Mouse (Mus musculus) ES-Bruce4 (cell line): Measurements from ENCODE around the gene Dram1. TPM values are rescaled to one million over a fixed set of nuclear protein-coding genes. Genes with fewer than 3 reads are reported as not detected.

Source experiments
- H3K27ac ChIP-seq: 2 replicates; pipeline ENCODE4 v1.5.1; 2012; ENCODE audit warnings: low read length, inconsistent platforms; ENCODE audit not compliant: insufficient read depth
- H3K27me3 ChIP-seq: 2 replicates; pipeline ENCODE4 v1.6.1; 2012; ENCODE audit warnings: mild to moderate bottlenecking, low read length, inconsistent platforms; ENCODE audit not compliant: control insufficient read depth, poor library complexity, insufficient read depth, severe bottlenecking
- H3K36me3 ChIP-seq: 2 replicates; pipeline ENCODE4 v1.6.1; 2012; ENCODE audit warnings: inconsistent platforms, mild to moderate bottlenecking, low read length, moderate library complexity; ENCODE audit not compliant: control insufficient read depth, poor library complexity, insufficient read depth, severe bottlenecking
- H3K4me1 ChIP-seq: one replicate; pipeline ENCODE4 v1.8.1; 2011; ENCODE audit warnings: low read length; ENCODE audit not compliant: control insufficient read depth, insufficient read depth
- H3K4me3 ChIP-seq: 2 replicates; pipeline ENCODE4 v1.5.1; 2011; ENCODE audit warnings: low read depth, mild to moderate bottlenecking, low read length
- H3K9ac ChIP-seq: 2 replicates; pipeline ENCODE4 v1.6.1; 2012; ENCODE audit warnings: low read depth, mild to moderate bottlenecking, inconsistent platforms; ENCODE audit not compliant: poor library complexity, severe bottlenecking
- H3K9me3 ChIP-seq: replicated peaks from 2 replicates; pipeline ENCODE4 v1.6.1; 2012; ENCODE audit warnings: mild to moderate bottlenecking, low read length, inconsistent platforms; ENCODE audit not compliant: control insufficient read depth, poor library complexity, insufficient read depth, severe bottlenecking
- CTCF ChIP-seq: IDR thresholded peaks from one replicate; pipeline ENCODE4 v1.8.1; 2011; ENCODE audit warnings: low read depth, low read length
- EP300 ChIP-seq: IDR thresholded peaks from 2 replicates; pipeline ENCODE4 v1.6.1; 2011; ENCODE audit warnings: low read depth, low read length; ENCODE audit not compliant: insufficient read depth
- POLR2A ChIP-seq: IDR thresholded peaks from one replicate; pipeline ENCODE4 v1.8.1; 2011; ENCODE audit warnings: low read length; ENCODE audit not compliant: insufficient read depth
- polyA plus RNA-seq: library from polyadenylated mRNA; stranded (reverse); fragments of >200 nt; gene quantifications from 2 replicates; pipeline ENCODE4 v1.2.4, GENCODE M21; 2011; ENCODE audit warnings: low read depth; ENCODE audit not compliant: missing spikeins, insufficient read depth, insufficient read length

Dram1 gene
- polyA plus RNA-seq, 1 experiment: 0.57 TPM

DNA sequence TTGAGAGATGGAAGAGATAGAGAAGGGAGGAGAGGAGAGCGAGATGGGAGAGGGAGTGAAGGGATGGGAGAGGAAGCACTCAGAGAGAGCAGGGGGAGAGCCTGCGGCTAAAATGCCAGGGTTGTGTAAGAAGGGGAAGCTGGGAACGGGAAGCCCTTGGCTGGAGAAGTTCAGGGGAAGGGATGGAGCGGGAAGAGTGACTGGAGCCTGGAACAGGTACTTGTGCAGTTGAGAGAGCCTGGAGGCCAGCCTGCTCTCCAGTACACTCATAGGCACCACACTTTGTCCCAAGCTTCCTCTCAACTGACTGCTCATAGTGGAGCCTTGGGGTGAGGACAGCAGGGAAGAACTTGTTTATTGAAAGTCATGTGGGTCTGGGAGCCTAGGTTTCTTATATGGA is 4.6 kb upstream of the Dram1 start:
- Histone ChIP-seq H3K27ac (no peak overlapping the region), H3K9ac (no peak overlapping the region), H3K9me3 (no peaks in the 10 kb centered on the region), H3K27me3 (no peaks in the 10 kb centered on the region), H3K4me1 (peaks cover under 1% of the 10 kb centered on the region), H3K4me3 (no peak overlapping the region), H3K36me3 (no peaks in the 10 kb centered on the region)
- TF ChIP-seq POLR2A: no peak
- TF ChIP-seq CTCF: no peak
- no peak for TF ChIP-seq EP300

GRCm38 (mm10) chr10:88382009-88382408 is 3.1 kb upstream of the Dram1 start:
- no peak overlapping the region for H3K4me3 ChIP-seq
- no peaks in the 10 kb centered on the region for H3K9me3 ChIP-seq
- H3K27ac ChIP-seq: no peak overlapping the region
- H3K9ac ChIP-seq: no peak overlapping the region
- H3K36me3 ChIP-seq: no peaks in the 10 kb centered on the region
- peaks cover 2% of the 10 kb centered on the region for H3K4me1 ChIP-seq
- H3K27me3 ChIP-seq: no peaks in the 10 kb centered on the region
- TF ChIP-seq POLR2A: no peak
- TF ChIP-seq CTCF: no peak
- TF ChIP-seq EP300: no peak

DNA sequence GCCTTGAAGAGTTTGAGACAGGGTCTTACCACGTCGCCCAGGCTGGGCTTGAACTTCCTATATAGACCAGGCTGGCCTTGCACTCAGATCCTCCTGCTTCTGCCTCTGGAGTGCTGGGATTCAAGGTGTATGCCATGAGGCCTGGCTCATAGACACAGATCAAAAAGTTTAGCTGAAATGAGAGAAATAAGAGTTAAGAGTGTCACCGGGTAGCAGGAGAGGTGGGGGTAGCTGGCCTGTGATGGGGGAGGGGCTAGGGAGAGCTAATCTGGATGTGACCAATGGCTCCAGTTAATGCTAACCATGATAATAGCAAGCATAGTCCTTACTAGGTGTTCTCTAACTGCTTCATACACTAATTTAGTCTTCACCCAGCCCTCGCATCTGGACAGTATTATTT is 2.4 kb upstream of the Dram1 start:
- Histone ChIP-seq H3K9ac (no peak overlapping the region), H3K27ac (no peak overlapping the region), H3K36me3 (no peaks in the 10 kb centered on the region), H3K9me3 (no peaks in the 10 kb centered on the region), H3K4me1 (peaks cover 2% of the 10 kb centered on the region), H3K27me3 (no peaks in the 10 kb centered on the region), H3K4me3 (no peak overlapping the region)
- no peak for TF ChIP-seq EP300
- no peak for TF ChIP-seq CTCF
- no peak for TF ChIP-seq POLR2A

- no peak overlapping the region for H3K27ac ChIP-seq
- TF ChIP-seq EP300: no peak
- no peak for TF ChIP-seq CTCF
- TF ChIP-seq POLR2A: no peak
- H3K4me1 ChIP-seq: peaks cover 2% of the 10 kb centered on the region
- H3K9me3 ChIP-seq: no peaks in the 10 kb centered on the region
- peak overlapping the region; percentile 77 for H3K4me3 ChIP-seq
- no peak overlapping the region for H3K9ac ChIP-seq
- H3K27me3 ChIP-seq: no peaks in the 10 kb centered on the region
- no peaks in the 10 kb centered on the region for H3K36me3 ChIP-seq
Measured at GRCm38 (mm10) chr10:88380430-88381060, 1.7 kb upstream of the Dram1 start.

GRCm38 (mm10) chr10:88380002-88380401 is 1.1 kb upstream of the Dram1 start:
- H3K36me3 ChIP-seq: no peaks in the 10 kb centered on the region
- H3K9me3 ChIP-seq: no peaks in the 10 kb centered on the region
- peak overlapping the region; percentile 77 for H3K4me3 ChIP-seq
- no peak overlapping the region for H3K27ac ChIP-seq
- H3K27me3 ChIP-seq: no peaks in the 10 kb centered on the region
- peaks cover 2% of the 10 kb centered on the region for H3K4me1 ChIP-seq
- H3K9ac ChIP-seq: peak overlapping the region; percentile 72
- TF ChIP-seq CTCF: no peak
- no peak for TF ChIP-seq POLR2A
- no peak for TF ChIP-seq EP300

GRCm38 (mm10) chr10:88377666-88378065 is 1.2 kb downstream of the Dram1 start:
- TF ChIP-seq CTCF (no peak), POLR2A (no peak), EP300 (no peak)
- peaks cover 2% of the 10 kb centered on the region for H3K4me1 ChIP-seq
- H3K4me3 ChIP-seq: no peak overlapping the region

More at GRCm38 (mm10) chr10:88377666-88378065, 1.2 kb downstream of the Dram1 start:
- H3K9me3 ChIP-seq: no peaks in the 10 kb centered on the region
- H3K9ac ChIP-seq: no peak overlapping the region
- no peaks in the 10 kb centered on the region for H3K36me3 ChIP-seq
- H3K27me3 ChIP-seq: no peaks in the 10 kb centered on the region
- H3K27ac ChIP-seq: no peak overlapping the region
